8 mouse cellular contexts compared by ENCODE assay signal in genomic region chr16:92300649-92301411, GRCm38 (mm10). TPM values are rescaled to one million over a fixed set of nuclear protein-coding genes. Genes with fewer than 3 reads are reported as not detected.
DNase-seq lines count a peak whose midpoint lies in the region; ATAC-seq lines count a peak whose summit lies in the region.

TSS of gene Smim11 (plus strand) at chr16:92301286.

- peak; percentile 83 for ATAC-seq in heart, embryonic 13.5 days (ENCODE audit: extremely low read depth, insufficient number of reproducible peaks, low FRiP score, low TSS enrichment)
- ATAC-seq in liver, embryonic 12.5 days, result peak; percentile 92
- peak; percentile 91 for ATAC-seq in stomach, embryonic 15.5 days (ENCODE audit: insufficient read depth, low FRiP score, low read depth)

- WGBS in heart, embryonic 13.5 days, result 7% methylated on average over 32 of the region's 32 CpGs
- WGBS in liver, embryonic 12.5 days (ENCODE audit: insufficient replicate concordance), result 10% methylated on average over 32 of the region's 32 CpGs
- 8% methylated on average over 32 of the region's 32 CpGs for WGBS in stomach, embryonic 15.5 days

- peak within 1 kb of the TSS; percentile 84 for H3K4me3 ChIP-seq in brown adipose tissue, adult 24 weeks (ENCODE audit: insufficient read depth, low read depth, low read length)
- H3K4me3 ChIP-seq in heart, embryonic 13.5 days, result peak within 1 kb of the TSS; percentile 84
- peak within 1 kb of the TSS; percentile 63 for H3K4me3 ChIP-seq in liver, embryonic 12.5 days
- peak within 1 kb of the TSS; percentile 69 for H3K4me3 ChIP-seq in stomach, embryonic 15.5 days (replicated peaks)

- peak within 1 kb of the TSS; percentile 94 for H3K4me2 ChIP-seq in heart, embryonic 13.5 days
- peak within 1 kb of the TSS; percentile 81 for H3K4me2 ChIP-seq in liver, embryonic 12.5 days
- H3K4me2 ChIP-seq in stomach, embryonic 15.5 days, result peak within 1 kb of the TSS; percentile 81

- peak; percentile 97 for DNase-seq in CD4-positive, CD25-positive, alpha-beta regulatory T cell, adult 2 months (ENCODE audit: low read depth, low spot score)
- peak; percentile 72 for DNase-seq in fat pad, adult 2 months (ENCODE audit: extremely low read depth, low read depth, low spot score)
- peak; percentile 96 for DNase-seq in kidney, postnatal 10 days
- peak; percentile 86 to 88 for DNase-seq in natural killer cell, adult 2 months (ENCODE audit: low spot score in 2 of 2)

- H3K27ac ChIP-seq in brown adipose tissue, adult 24 weeks (replicated peaks; ENCODE audit: low read depth, low read length), result peak within 1 kb of the TSS; percentile 66
- H3K27ac ChIP-seq in heart, embryonic 13.5 days (replicated peaks), result peak within 1 kb of the TSS; percentile 78
- H3K27ac ChIP-seq in liver, embryonic 12.5 days, result peak within 1 kb of the TSS; percentile 65
- H3K27ac ChIP-seq in stomach, embryonic 15.5 days, result peak within 1 kb of the TSS; percentile 57

- no peaks in the 10 kb centered on the region for H3K27me3 ChIP-seq in heart, embryonic 13.5 days (replicated peaks)
- H3K27me3 ChIP-seq in liver, embryonic 12.5 days (replicated peaks), result 0 out of 2 replicates have a peak, but pooled peaks cover 7% of the 10 kb centered on the region
- H3K27me3 ChIP-seq in stomach, embryonic 15.5 days (replicated peaks), result no peaks in the 10 kb centered on the region

- peak within 1 kb of the TSS; percentile 91 for H3K9ac ChIP-seq in heart, embryonic 13.5 days
- peak within 1 kb of the TSS; percentile 79 for H3K9ac ChIP-seq in liver, embryonic 12.5 days
- peak within 1 kb of the TSS; percentile 59 for H3K9ac ChIP-seq in stomach, embryonic 15.5 days

- H3K9me3 ChIP-seq in heart, embryonic 13.5 days, result no peaks in the 10 kb centered on the region
- H3K9me3 ChIP-seq in liver, embryonic 12.5 days (replicated peaks), result no peaks in the 10 kb centered on the region
- no peaks in the 10 kb centered on the region for H3K9me3 ChIP-seq in stomach, embryonic 15.5 days

- H3K4me1 ChIP-seq in brown adipose tissue, adult 24 weeks (ENCODE audit: control insufficient read depth, insufficient read depth, insufficient read length, low read length), result peaks cover 11% of the 10 kb centered on the region
- peaks cover 29% of the 10 kb centered on the region for H3K4me1 ChIP-seq in heart, embryonic 13.5 days
- H3K4me1 ChIP-seq in liver, embryonic 12.5 days, result peaks cover 34% of the 10 kb centered on the region
- peaks cover 16% of the 10 kb centered on the region for H3K4me1 ChIP-seq in stomach, embryonic 15.5 days

- peaks cover 6% of the 10 kb centered on the region for H3K36me3 ChIP-seq in heart, embryonic 13.5 days
- H3K36me3 ChIP-seq in liver, embryonic 12.5 days, result peaks cover 8% of the 10 kb centered on the region
- peaks cover 4% of the 10 kb centered on the region; the same call in 1 of the 2 replicates for H3K36me3 ChIP-seq in stomach, embryonic 15.5 days

RNA-seq across cellular contexts. Expression of gene Smim11, which starts in this region (rescaled TPM):
- polyA plus RNA-seq in brown adipose tissue, adult 24 weeks (2012; ENCODE audit: insufficient read depth, insufficient read length, missing spikeins), result 111 and 158 TPM in 2 replicates
- polyA plus RNA-seq in heart, embryonic 13.5 days (2015; fragmentation: Nextera tagmentation; extraction: Ambion mirVana), result 101 and 111 TPM in 2 replicates
- polyA plus RNA-seq in liver, embryonic 12.5 days (2016; fragmentation: Nextera tagmentation; extraction: Ambion mirVana), result 76.4 and 76.8 TPM in 2 replicates
- 136 and 143 TPM in 2 replicates for polyA plus RNA-seq in stomach, embryonic 15.5 days (2015; fragmentation: Nextera tagmentation; extraction: Ambion mirVana)

Comparison
In these comparisons a context has a peak if more than half of its experiments do, and no peak if none do; other contexts are left out.
1. Peak in every context shown above with its lines: DNase-seq, ATAC-seq, H3K4me3 ChIP-seq and H3K27ac ChIP-seq.